Mouse (Mus musculus): ENCODE data around the gene Dpysl5. TPM values are rescaled to one million over a fixed set of nuclear protein-coding genes. Genes with fewer than 3 reads are reported as not detected.

The Dpysl5 gene
- polyA plus RNA-seq, 1 experiment from 2014 or later, result 109 TPM

Other genes starting within 250 kb of the Dpysl5 start
- gene Otof, start 249.6 kb upstream of the Dpysl5 start, polyA plus RNA-seq (2016; fragmentation: Nextera tagmentation; extraction: Ambion mirVana), result 0.19 and 0.23 TPM in 2 replicates
- gene 1700001C02Rik, start 245.5 kb upstream of the Dpysl5 start, polyA plus RNA-seq (2016; fragmentation: Nextera tagmentation; extraction: Ambion mirVana), result not detected in 2 replicates
- not detected in 2 replicates for gene Cib4, start 165.7 kb upstream of the Dpysl5 start, polyA plus RNA-seq (2016; fragmentation: Nextera tagmentation; extraction: Ambion mirVana)
- gene Kcnk3, start 123.4 kb upstream of the Dpysl5 start, polyA plus RNA-seq (2016; fragmentation: Nextera tagmentation; extraction: Ambion mirVana), result 0.54 and 0.64 TPM in 2 replicates
- 22.0 and 24.6 TPM in 2 replicates for gene Slc35f6, start 63.6 kb upstream of the Dpysl5 start, polyA plus RNA-seq (2016; fragmentation: Nextera tagmentation; extraction: Ambion mirVana)
- gene Cenpa, start 44.8 kb upstream of the Dpysl5 start, polyA plus RNA-seq (2016; fragmentation: Nextera tagmentation; extraction: Ambion mirVana), result 325 and 333 TPM in 2 replicates
- 58.4 and 60.5 TPM in 2 replicates for gene Mapre3, start 103.1 kb downstream of the Dpysl5 start, polyA plus RNA-seq (2016; fragmentation: Nextera tagmentation; extraction: Ambion mirVana)
- 52.5 and 56.4 TPM in 2 replicates for gene Tmem214, start 156.4 kb downstream of the Dpysl5 start, polyA plus RNA-seq (2016; fragmentation: Nextera tagmentation; extraction: Ambion mirVana)
- 28.8 TPM in 2 replicates for gene Agbl5, start 177.1 kb downstream of the Dpysl5 start, polyA plus RNA-seq (2016; fragmentation: Nextera tagmentation; extraction: Ambion mirVana)
- gene Ost4, start 196.2 kb downstream of the Dpysl5 start, polyA plus RNA-seq (2016; fragmentation: Nextera tagmentation; extraction: Ambion mirVana), result 302 and 315 TPM in 2 replicates
- gene Emilin1, start 201.8 kb downstream of the Dpysl5 start, polyA plus RNA-seq (2016; fragmentation: Nextera tagmentation; extraction: Ambion mirVana), result 39.1 and 52.4 TPM in 2 replicates
- gene Khk, start 209.9 kb downstream of the Dpysl5 start, polyA plus RNA-seq (2016; fragmentation: Nextera tagmentation; extraction: Ambion mirVana), result 4.7 and 7.7 TPM in 2 replicates
- gene Cgref1, start 234.0 kb downstream of the Dpysl5 start, polyA plus RNA-seq (2016; fragmentation: Nextera tagmentation; extraction: Ambion mirVana), result 6.4 and 7.3 TPM in 2 replicates
- 131 and 133 TPM in 2 replicates for gene Preb, start 248.8 kb downstream of the Dpysl5 start, polyA plus RNA-seq (2016; fragmentation: Nextera tagmentation; extraction: Ambion mirVana)

Measured in forebrain, embryonic 12.5 days (tissue).